Mouse (Mus musculus) limb, embryonic 14.5 days (tissue): ENCODE data around the gene Klk1b4. TPM values are rescaled to one million over a fixed set of nuclear protein-coding genes. Genes with fewer than 3 reads are reported as not detected.
"Not testable (repeated sequence)": the region's sequence is repeated elsewhere in the genome, so short reads cannot be mapped to it uniquely, and the experiment has no call there.

Experiments
- ATAC-seq: fragments of 200-750 bp; cut with Nextera tagmentation; 2 replicates; pipeline ENCODE4 v1.8.0; 2017; ENCODE audit warnings: low read depth, moderate number of reproducible peaks, moderate TSS enrichment; ENCODE audit not compliant: low FRiP score
- DNase-seq: peaks from one replicate; pipeline ENCODE4 v3.0.0-alpha.2; 2015; ENCODE audit warnings: low spot score
- H3K27ac ChIP-seq: fragments of 300-500 bp; sonication (generic); replicated peaks from 2 replicates; pipeline ENCODE4 v1.5.1; 2014; ENCODE audit warnings: low read depth, mild to moderate bottlenecking, low read length, moderate library complexity, mixed read lengths
- H3K27me3 ChIP-seq: fragments of 300-500 bp; sonication (generic); 2 replicates; pipeline ENCODE4 v1.6.1; 2014; ENCODE audit warnings: low read length, mixed read lengths; ENCODE audit not compliant: control insufficient read depth, insufficient read depth
- H3K36me3 ChIP-seq: fragments of 300-500 bp; sonication (generic); 2 replicates; pipeline ENCODE4 v1.6.1; 2014; ENCODE audit warnings: mild to moderate bottlenecking, low read length, moderate library complexity, mixed read lengths; ENCODE audit not compliant: control insufficient read depth, insufficient read depth
- H3K4me1 ChIP-seq: fragments of 300-500 bp; sonication (generic); 2 replicates; pipeline ENCODE4 v1.6.1; 2014; ENCODE audit warnings: antibody characterized with exemption, low read length, mixed read lengths; ENCODE audit not compliant: control insufficient read depth, insufficient read depth
- H3K4me2 ChIP-seq: fragments of 300-500 bp; sonication (generic); replicated peaks from 2 replicates; pipeline ENCODE4 v1.6.1; 2014; ENCODE audit warnings: low read depth, mild to moderate bottlenecking, low read length, moderate library complexity; ENCODE audit not compliant: severe bottlenecking
- H3K4me3 ChIP-seq: fragments of 300-500 bp; sonication (generic); replicated peaks from 2 replicates; pipeline ENCODE4 v1.5.1; 2014; ENCODE audit warnings: low read length
- H3K9ac ChIP-seq: fragments of 300-500 bp; sonication (generic); 2 replicates; pipeline ENCODE4 v1.6.1; 2014; ENCODE audit warnings: mild to moderate bottlenecking, low read depth, low read length, moderate library complexity; ENCODE audit not compliant: severe bottlenecking
- H3K9me3 ChIP-seq: fragments of 300-500 bp; sonication (generic); 2 replicates; pipeline ENCODE4 v1.6.1; 2016; ENCODE audit warnings: low read length; ENCODE audit not compliant: control insufficient read depth
- POLR2A ChIP-seq: fragments of 200-500 bp; IDR thresholded peaks from 2 replicates; pipeline ENCODE4 v1.8.0; 2012; ENCODE audit warnings: inconsistent platforms, mild to moderate bottlenecking, moderate library complexity, borderline replicate concordance; ENCODE audit not compliant: insufficient read depth, insufficient read length; ENCODE audit errors: extremely low read depth
- WGBS: fragments of 180-500 bp; shearing (Covaris S2); extraction: QIAGEN DNeasy Blood & Tissue Kit; methylation state at CpG from one replicate; pipeline ENCODE4 v1.1.7; 2014; 5-methylcytosine and 5-hydroxymethylcytosine counted together
- polyA plus RNA-seq, 2 experiments: library from polyadenylated mRNA; depleted of rRNA in 1 of 2; stranded (reverse) in 1 of 2; unstranded in 1 of 2; fragments of >200 nt; fragmentation: Nextera tagmentation in 1 of 2; extraction: Ambion mirVana in 1 of 2; gene quantifications; 2 replicates each; pipeline versions ENCODE4 v1.2.1 to v1.2.3; 2012 to 2014

The Klk1b4 gene
- polyA plus RNA-seq, 2 experiments, result not detected

DNA sequence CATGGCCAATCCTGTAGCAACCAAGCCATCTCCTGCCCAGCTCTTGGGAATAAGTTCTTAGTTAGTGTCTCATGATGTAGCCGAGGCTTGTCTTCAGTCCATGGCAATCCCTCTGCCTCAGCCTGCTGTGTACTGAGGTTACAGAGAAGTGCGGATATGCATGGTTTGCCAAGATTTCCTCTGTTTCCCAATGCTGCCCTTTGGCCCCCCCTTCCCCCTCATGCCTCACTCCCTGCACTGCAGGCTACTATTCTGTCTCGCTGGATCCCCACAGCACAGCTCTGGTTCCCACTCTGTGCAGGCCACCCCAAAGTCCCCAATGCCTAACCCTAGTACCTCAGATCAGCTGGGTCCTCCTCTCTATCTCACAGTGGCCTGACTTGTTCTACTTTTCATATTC is 1.1 kb downstream of the Klk1b4 start:
- 82% methylated on average over 3 of the region's 3 CpGs for WGBS

DNA sequence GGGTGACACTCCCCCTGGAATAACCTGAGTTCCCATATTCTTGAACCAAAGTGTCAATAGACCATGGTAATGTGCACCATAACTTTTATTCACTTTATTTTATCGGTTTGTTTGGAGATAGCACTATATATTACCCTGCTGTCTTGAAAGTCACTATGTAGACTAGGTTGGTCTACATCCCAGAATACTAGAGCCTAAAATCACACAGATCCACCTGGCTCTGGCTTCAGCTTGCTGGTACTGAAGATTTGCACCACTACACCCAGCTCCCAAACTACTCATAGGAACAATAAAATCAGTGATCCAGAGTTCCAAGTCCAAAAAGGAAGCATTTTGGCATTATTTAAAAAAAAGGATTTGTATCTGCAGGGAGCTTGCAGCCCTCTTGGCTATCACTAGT is 8.4 kb downstream of the Klk1b4 start, which contains the start of gene Klk1b5:
Gene Klk1b5 (plus strand): TSS at position 301 of the 400 bp plus-strand sequence.
- H3K4me1 ChIP-seq, result no peaks in the 10 kb centered on the region
- H3K27ac ChIP-seq, result no peak within 1 kb of the TSS
- WGBS, result 83% methylated on average over 1 of the region's 1 CpGs
- no peaks in the 10 kb centered on the region for H3K9me3 ChIP-seq
- TF ChIP-seq POLR2A, result no peak
- H3K9ac ChIP-seq, result no peak within 1 kb of the TSS
- no peak within 1 kb of the TSS for H3K4me2 ChIP-seq
- no peak for DNase-seq
- no peak within 1 kb of the TSS for H3K4me3 ChIP-seq
- no peaks in the 10 kb centered on the region for H3K27me3 ChIP-seq
- H3K36me3 ChIP-seq, result no peaks in the 10 kb centered on the region
- no peak for ATAC-seq

More for the DNA sequence above, 1.1 kb downstream of the Klk1b4 start:
- H3K27ac ChIP-seq, result no peak overlapping the region
- no peak overlapping the region for H3K9ac ChIP-seq
- ATAC-seq, result no peak
- no peaks in the 10 kb centered on the region for H3K4me1 ChIP-seq
- H3K4me2 ChIP-seq, result no peak overlapping the region
- H3K36me3 ChIP-seq, result no peaks in the 10 kb centered on the region
- no peaks in the 10 kb centered on the region for H3K27me3 ChIP-seq
- H3K9me3 ChIP-seq, result no peaks in the 10 kb centered on the region
- no peak for DNase-seq
- no peak overlapping the region for H3K4me3 ChIP-seq
- no peak for TF ChIP-seq POLR2A

DNA sequence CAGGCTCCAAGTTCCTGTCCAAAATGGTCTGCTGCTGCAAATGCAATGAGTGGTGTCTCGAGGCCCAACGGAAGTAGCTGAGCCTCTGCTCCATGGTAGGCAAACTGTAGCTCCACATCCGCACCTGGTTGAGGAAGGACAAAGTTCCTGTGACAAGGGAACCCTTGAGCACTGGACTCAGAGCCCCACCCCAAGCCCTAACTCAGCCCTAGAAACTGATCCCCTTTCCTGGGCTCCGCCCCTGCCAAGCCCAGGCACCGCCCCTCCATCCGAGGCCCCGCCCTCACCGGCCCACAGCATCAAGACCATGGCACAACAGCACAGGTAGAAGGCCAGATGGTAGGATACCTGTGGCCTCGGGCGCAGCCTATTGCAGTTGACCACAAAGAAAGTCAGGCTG is 14.4 kb downstream of the Klk1b4 start:
- H3K36me3 ChIP-seq, DNase-seq, H3K9ac ChIP-seq, H3K27me3 ChIP-seq, H3K27ac ChIP-seq, ATAC-seq, H3K4me1 ChIP-seq, H3K4me2 ChIP-seq, H3K4me3 ChIP-seq, H3K9me3 ChIP-seq: not testable (repeated sequence)
- 75% methylated on average over 8 of the region's 10 CpGs for WGBS

DNA sequence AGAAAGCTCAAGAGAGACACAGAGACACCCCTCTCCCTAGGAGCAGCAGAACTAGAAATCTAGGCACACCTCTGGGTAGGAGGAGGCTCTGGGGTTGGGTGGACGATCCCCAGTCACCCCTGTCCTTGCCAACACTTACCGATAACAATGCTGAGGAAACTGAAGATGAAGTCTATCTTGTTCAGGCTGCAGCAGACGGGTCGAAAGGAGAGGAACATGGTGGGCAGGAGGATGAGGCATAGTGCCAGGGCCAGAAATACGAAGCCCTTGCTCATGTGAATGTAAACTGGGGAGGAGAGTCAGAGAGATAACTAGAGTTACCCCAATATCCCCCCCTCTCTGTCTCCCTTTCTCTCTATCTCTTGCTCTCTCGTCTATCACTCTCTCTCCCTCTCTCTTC is 15.1 kb downstream of the Klk1b4 start:
- not testable (repeated sequence) for ATAC-seq

DNA sequence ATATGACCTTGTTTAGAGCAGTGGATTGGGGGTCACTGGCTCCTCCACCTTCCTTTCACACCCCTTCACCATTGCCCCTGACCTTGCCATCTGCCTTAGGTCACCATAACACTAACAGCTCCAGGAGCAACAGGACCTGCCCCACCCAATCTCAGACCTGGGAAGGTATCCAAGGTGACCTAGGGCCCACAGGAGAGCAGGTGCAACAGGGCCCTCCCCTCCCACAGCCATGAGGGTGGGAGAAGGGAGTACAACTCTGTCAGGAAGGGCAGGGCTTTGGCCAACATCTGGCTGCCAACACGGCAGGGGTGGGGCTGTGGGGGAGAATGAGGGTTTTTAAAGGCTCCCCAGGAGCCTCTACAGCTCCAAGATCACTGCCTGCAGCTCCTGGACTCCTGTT is 17.8 kb downstream of the Klk1b4 start, which contains the start of gene Klk1:
Gene Klk1 (plus strand): TSS at position 285 of the 400 bp plus-strand sequence.
- WGBS, result 50% methylated on average over 1 of the region's 1 CpGs
- no peaks in the 10 kb centered on the region for H3K27me3 ChIP-seq
- H3K27ac ChIP-seq, result no peak within 1 kb of the TSS
- no peak for DNase-seq
- H3K9ac ChIP-seq, result no peak within 1 kb of the TSS
- TF ChIP-seq POLR2A, result no peak
- H3K4me1 ChIP-seq, result no peaks in the 10 kb centered on the region
- H3K4me3 ChIP-seq, result no peak within 1 kb of the TSS
- no peak for ATAC-seq
- H3K9me3 ChIP-seq, result no peaks in the 10 kb centered on the region
- H3K36me3 ChIP-seq, result no peaks in the 10 kb centered on the region
- H3K4me2 ChIP-seq, result no peak within 1 kb of the TSS

More for the DNA sequence above, 15.1 kb downstream of the Klk1b4 start:
- not testable (repeated sequence) for H3K4me2 ChIP-seq, H3K36me3 ChIP-seq, H3K9ac ChIP-seq, H3K4me1 ChIP-seq, H3K27ac ChIP-seq, DNase-seq, H3K9me3 ChIP-seq, H3K27me3 ChIP-seq, H3K4me3 ChIP-seq
- 78% methylated on average over 6 of the region's 6 CpGs for WGBS

DNA sequence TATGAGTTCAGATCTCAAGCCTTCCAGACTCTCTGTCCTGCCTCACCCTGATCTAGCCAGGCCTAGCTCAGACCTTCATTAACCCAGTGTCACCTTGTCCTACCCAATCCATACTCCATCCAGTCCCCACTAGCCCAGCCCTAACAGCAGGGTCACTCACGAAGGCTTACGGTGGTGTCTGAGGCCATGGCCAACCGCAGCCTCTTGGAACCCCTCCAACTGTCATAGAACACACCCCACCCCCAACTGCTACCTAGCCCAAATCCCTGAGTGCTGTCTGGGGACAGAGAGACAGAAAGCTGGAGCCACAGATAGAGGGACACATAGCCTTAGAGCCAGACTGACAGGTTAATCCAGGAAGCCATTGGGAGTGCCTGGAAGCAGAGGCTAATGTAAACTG is 28.7 kb downstream of the Klk1b4 start, which contains the start of gene Gm36864:
Gene Gm36864 (plus strand): TSS at position 269 of the 400 bp plus-strand sequence.
- H3K36me3 ChIP-seq, result no peaks in the 10 kb centered on the region
- no peak for TF ChIP-seq POLR2A
- H3K27me3 ChIP-seq, result no peaks in the 10 kb centered on the region
- no peak within 1 kb of the TSS for H3K4me2 ChIP-seq
- WGBS, result 89% methylated on average over 3 of the region's 3 CpGs
- ATAC-seq (no peak), DNase-seq (no peak)
- H3K9ac ChIP-seq, result no peak within 1 kb of the TSS
- no peak within 1 kb of the TSS for H3K27ac ChIP-seq
- no peaks in the 10 kb centered on the region for H3K9me3 ChIP-seq
- no peak within 1 kb of the TSS for H3K4me3 ChIP-seq
- H3K4me1 ChIP-seq, result no peaks in the 10 kb centered on the region
